Mouse (Mus musculus) MEL (cell line): ENCODE data around the gene Krt222.

Experiments used
- CTCF ChIP-seq, 3 experiments: IDR thresholded peaks in 2 of 3; conservative IDR thresholded peaks in 1 of 3; 2 replicates each; pipeline ENCODE4 v1.5.1; 2011 to 2012; ENCODE audit warnings: low read length in 3 of 3, low read depth in 2 of 3, mild to moderate bottlenecking in 2 of 3, improper control_type of control experiment in 1 of 3, inconsistent platforms in 1 of 3, mixed read lengths in 1 of 3, moderate library complexity in 1 of 3; ENCODE audit not compliant: control insufficient read depth in 1 of 3, insufficient read depth in 1 of 3, poor library complexity in 1 of 3, severe bottlenecking in 1 of 3
- MAX ChIP-seq: IDR thresholded peaks from 2 replicates; pipeline ENCODE4 v1.6.1; 2011; ENCODE audit warnings: low read length, improper control_type of control experiment
- POLR2A ChIP-seq, 2 experiments: IDR thresholded peaks; 2 replicates each; pipeline ENCODE4 v1.6.1; 2011 to 2012; ENCODE audit warnings: low read length in 2 of 2, mild to moderate bottlenecking in 2 of 2, control low read depth in 1 of 2, improper control_type of control experiment in 1 of 2, low read depth in 1 of 2, moderate library complexity in 1 of 2; ENCODE audit not compliant: control insufficient read depth in 1 of 2, insufficient read depth in 1 of 2, poor library complexity in 1 of 2
- POLR2AphosphoS5 ChIP-seq: IDR thresholded peaks from 2 replicates; pipeline ENCODE4 v1.6.1; 2012; ENCODE audit warnings: low read depth, borderline replicate concordance, mild to moderate bottlenecking, inconsistent platforms, low read length, moderate library complexity, mixed read lengths
- RAD21 ChIP-seq: IDR thresholded peaks from 2 replicates; pipeline ENCODE4 v1.6.1; 2011; ENCODE audit warnings: mild to moderate bottlenecking, low read depth, low read length, improper control_type of control experiment
- SIN3A ChIP-seq: IDR thresholded peaks from 2 replicates; pipeline ENCODE4 v1.6.1; 2012; ENCODE audit warnings: low read length, improper control_type of control experiment, inconsistent platforms
- SMC3 ChIP-seq: IDR thresholded peaks from 2 replicates; pipeline ENCODE4 v1.6.1; 2011; ENCODE audit warnings: low read depth, low read length, improper control_type of control experiment
- USF1 ChIP-seq: IDR thresholded peaks from 2 replicates; pipeline ENCODE4 v1.6.1; 2014; ENCODE audit warnings: low read depth, mild to moderate bottlenecking, inconsistent platforms, low read length, improper control_type of control experiment, moderate library complexity
- ZNF384 ChIP-seq: IDR thresholded peaks from 2 replicates; pipeline ENCODE4 v1.6.1; 2012; ENCODE audit warnings: low read depth, mild to moderate bottlenecking, inconsistent platforms, low read length, improper control_type of control experiment

DNA sequence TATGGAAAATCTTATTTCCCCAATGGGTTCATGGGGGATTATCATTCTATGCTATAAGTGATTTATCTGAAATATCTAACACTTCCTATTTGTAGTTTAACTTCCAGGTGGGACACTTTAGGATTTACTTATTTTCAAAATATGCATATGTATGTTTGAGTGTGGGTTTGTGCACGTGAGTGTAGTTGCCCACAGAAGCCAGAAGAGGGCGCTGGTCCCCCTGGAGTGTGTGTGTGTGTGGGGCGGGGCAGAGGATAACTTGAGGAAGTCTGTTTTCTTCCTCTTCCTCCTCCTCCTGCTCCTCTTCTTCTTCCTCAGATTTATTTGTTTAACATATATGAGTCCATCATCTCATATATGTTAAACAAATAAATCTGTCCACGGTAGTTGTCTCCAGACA, 12.3 kb upstream of the Krt222 start:
- no peak for TF ChIP-seq USF1
- TF ChIP-seq SIN3A = no peak
- no peak for TF ChIP-seq SMC3
- TF ChIP-seq ZNF384 = no peak
- peak; percentile 38 to 57 (median 44) for TF ChIP-seq CTCF (IDR thresholded peaks at IDR 0.05 in 2 of 3, conservative IDR thresholded peaks at IDR 0.05 in 1 of 3; ENCODE audit: control insufficient read depth in 1 of 3, insufficient read depth in 1 of 3, low read depth in 2 of 3, low read length in 3 of 3, poor library complexity in 1 of 3, severe bottlenecking in 1 of 3)
- no peak for TF ChIP-seq POLR2A (IDR thresholded peaks at IDR 0.05; ENCODE audit: control insufficient read depth in 1 of 2, insufficient read depth in 1 of 2, low read depth in 1 of 2, low read length in 2 of 2, poor library complexity in 1 of 2)
- TF ChIP-seq MAX = no peak
- no peak; the same call in 1 of the 2 replicates for TF ChIP-seq RAD21
- no peak for TF ChIP-seq POLR2AphosphoS5
